Mouse (Mus musculus): ENCODE data around the gene Zfp710. TPM values are rescaled to one million over a fixed set of nuclear protein-coding genes. Genes with fewer than 3 reads are reported as not detected.

Gene Zfp710
- polyA plus RNA-seq, 1 experiment, result 28.1 TPM

DNA sequence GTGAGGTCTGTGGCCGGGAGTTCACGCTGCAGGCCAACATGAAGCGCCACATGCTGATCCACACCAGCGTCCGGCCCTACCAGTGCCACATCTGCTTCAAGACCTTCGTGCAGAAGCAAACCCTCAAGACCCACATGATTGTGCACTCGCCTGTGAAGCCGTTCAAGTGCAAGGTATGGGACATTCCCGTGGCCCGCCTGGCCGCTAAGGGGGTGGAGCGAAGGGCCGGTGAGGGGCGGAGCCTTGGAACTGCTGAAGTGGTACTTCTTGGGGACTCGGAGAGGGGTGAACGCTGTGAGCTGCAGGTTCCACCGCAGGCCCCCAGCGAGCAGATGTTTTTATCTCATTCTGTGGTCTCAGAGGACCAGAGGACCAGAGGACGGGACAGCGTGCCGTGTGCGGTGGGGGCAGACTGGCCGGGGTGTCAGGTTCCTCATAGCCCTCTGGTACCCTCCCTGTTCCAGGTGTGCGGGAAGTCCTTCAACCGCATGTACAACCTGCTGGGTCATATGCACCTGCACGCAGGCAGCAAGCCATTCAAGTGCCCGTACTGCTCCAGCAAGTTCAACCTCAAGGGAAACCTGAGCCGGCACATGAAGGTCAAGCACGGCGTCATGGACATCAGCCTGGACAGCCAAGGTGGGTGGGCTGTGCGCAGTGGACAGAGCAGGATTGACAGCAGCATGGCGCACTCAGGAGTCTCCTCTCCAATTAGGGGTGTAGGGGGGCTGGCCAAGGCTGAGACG, 61.5 kb downstream of the Zfp710 start:
- no peaks in the 10 kb centered on the region; the same call in none of the 2 replicates for H3K4me1 ChIP-seq (ENCODE audit: control insufficient read depth, insufficient read depth, low read length)
- WGBS, result 89% methylated on average over 33 of the region's 33 CpGs
- TF ChIP-seq POLR2A (IDR thresholded peaks at IDR 0.05; ENCODE audit: borderline replicate concordance, control insufficient read depth, low read depth, low read length), result no peak
- TF ChIP-seq CTCF (IDR thresholded peaks at IDR 0.05; ENCODE audit: control insufficient read depth, insufficient read depth, low read length), result no peak
- no peak overlapping the region for H3K27ac ChIP-seq (ENCODE audit: control insufficient read depth, insufficient read depth, low read depth, low read length, poor library complexity)
- H3K4me3 ChIP-seq (replicated peaks; ENCODE audit: control insufficient read depth, low read depth, low read length), result no peak overlapping the region

DNA sequence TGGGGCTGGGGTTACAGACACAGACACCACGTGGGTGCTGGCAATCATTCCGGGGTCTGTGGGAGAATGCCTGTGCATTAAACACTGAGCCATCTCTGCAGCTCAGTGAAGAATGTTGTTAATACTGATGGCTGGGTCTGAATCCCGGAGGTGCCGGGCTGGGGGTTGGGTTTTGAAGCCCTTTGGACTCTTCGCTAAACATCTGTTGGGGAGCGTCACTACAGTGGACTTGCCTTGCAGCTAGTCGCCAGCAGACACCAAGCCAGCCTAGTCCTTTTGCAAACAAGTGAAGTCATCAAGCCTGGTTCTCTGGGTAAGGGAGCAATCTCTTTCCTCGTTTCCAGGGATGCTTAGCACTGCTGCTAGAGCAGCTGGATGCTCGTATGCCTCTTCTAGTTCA, 63.6 kb downstream of the Zfp710 start:
- H3K4me1 ChIP-seq (ENCODE audit: control insufficient read depth, insufficient read depth, low read length), result peaks cover 1% of the 10 kb centered on the region
- no peak for TF ChIP-seq POLR2A (IDR thresholded peaks at IDR 0.05; ENCODE audit: borderline replicate concordance, control insufficient read depth, low read depth, low read length)
- no peak for TF ChIP-seq CTCF (IDR thresholded peaks at IDR 0.05; ENCODE audit: control insufficient read depth, insufficient read depth, low read length)
- no peak overlapping the region for H3K27ac ChIP-seq (ENCODE audit: control insufficient read depth, insufficient read depth, low read depth, low read length, poor library complexity)
- 87% methylated on average over 9 of the region's 9 CpGs for WGBS
- no peak overlapping the region for H3K4me3 ChIP-seq (replicated peaks; ENCODE audit: control insufficient read depth, low read depth, low read length)

DNA sequence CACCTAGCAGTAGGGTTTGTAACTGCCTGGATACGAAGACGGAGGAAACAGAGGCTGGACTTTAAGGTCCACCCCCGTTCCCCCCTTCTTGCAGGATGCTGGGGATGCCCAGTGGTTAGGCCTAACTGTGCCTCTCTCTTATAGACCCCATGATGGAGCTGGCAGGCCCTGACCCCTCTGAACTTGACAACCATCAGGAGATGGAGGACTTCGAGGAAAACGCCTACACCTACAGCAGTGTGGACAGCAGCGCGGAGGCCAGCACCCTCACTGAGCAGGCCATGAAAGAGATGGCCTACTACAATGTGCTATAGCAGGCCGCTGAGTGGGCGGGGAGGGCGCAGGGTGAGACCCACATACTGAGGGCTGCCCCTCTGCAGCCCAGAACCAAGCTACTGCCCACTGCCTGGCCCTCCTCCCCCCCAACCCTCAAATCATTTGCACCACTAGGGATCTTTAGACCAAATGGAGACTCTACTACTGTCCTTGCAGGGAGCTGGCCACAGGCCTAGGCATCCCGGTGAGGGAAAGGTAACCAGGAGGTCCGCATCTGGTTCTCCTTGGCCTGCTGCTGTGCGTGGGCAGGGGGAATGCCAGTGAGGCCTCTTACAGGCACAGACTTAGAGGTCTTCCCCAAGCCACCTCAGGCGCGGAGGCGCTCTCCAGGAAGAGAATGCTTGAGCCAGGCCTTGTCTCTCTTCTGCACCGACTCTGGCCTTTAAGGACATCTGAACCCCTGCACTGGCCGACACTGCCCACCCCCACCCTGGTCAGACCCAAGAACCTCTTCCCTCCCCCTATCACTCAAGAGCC, 65.8 kb downstream of the Zfp710 start:
- Histone ChIP-seq H3K4me1 (ENCODE audit: control insufficient read depth, insufficient read depth, low read length) (peaks cover 1% of the 10 kb centered on the region), H3K27ac (ENCODE audit: control insufficient read depth, insufficient read depth, low read depth, low read length, poor library complexity) (no peak overlapping the region; the same call in 1 of the 2 replicates), H3K4me3 (replicated peaks; ENCODE audit: control insufficient read depth, low read depth, low read length) (no peak overlapping the region)
- TF ChIP-seq CTCF (IDR thresholded peaks at IDR 0.05; ENCODE audit: control insufficient read depth, insufficient read depth, low read length) (no peak), POLR2A (IDR thresholded peaks at IDR 0.05; ENCODE audit: borderline replicate concordance, control insufficient read depth, low read depth, low read length) (no peak)
- WGBS, result 85% methylated on average over 18 of the region's 18 CpGs

DNA sequence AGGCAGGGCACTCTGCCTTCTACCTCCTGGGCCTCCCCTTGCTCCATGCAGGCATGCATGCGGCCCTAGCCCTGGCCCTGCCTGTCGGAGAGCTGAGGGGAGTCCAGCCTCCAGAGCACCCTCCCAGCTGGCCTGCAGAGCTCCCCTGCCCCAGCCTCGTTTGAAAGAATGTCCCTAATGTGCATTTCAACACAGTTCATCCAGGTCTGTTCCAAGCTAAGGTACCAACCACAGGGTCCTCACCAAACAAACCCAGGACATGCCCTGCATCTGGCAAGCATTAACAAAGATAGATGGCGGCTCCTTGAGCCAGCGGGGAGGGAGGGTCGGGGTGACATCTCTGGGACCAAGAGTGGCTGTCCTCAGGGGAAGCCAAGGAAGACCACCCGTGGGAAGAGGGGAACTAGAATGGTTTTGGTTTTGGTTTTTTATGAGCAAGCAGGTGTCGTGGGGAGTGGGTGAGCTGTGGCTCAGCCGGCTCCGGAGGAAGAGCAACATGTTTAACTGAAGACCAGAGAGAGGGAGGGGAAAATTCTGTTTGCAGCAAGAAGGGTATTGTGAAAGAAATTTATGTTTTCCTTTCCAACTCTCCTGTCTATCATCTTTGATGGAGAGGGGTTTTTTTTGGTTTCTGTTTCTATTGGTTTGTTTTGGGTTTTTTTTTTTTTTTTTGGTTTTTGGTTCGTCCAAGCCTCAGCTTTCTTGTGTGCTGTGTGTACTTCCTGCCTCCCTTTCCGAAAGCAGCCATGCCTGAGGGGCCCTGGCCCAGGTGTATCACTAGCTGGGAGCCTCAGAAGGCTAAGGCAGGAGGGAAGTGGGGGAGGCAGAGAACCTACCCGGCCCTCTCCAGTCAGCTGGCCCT, 66.6 kb downstream of the Zfp710 start:
- H3K27ac ChIP-seq (ENCODE audit: control insufficient read depth, insufficient read depth, low read depth, low read length, poor library complexity), result peak overlapping the region; percentile 47
- 32% methylated on average over 13 of the region's 13 CpGs for WGBS
- no peak for TF ChIP-seq POLR2A (IDR thresholded peaks at IDR 0.05; ENCODE audit: borderline replicate concordance, control insufficient read depth, low read depth, low read length)
- no peak for TF ChIP-seq CTCF (IDR thresholded peaks at IDR 0.05; ENCODE audit: control insufficient read depth, insufficient read depth, low read length)
- H3K4me3 ChIP-seq (replicated peaks; ENCODE audit: control insufficient read depth, low read depth, low read length), result no peak overlapping the region
- peaks cover 1% of the 10 kb centered on the region for H3K4me1 ChIP-seq (ENCODE audit: control insufficient read depth, insufficient read depth, low read length)

GRCm38 (mm10) chr7:80091866-80092210, 67.2 kb downstream of the Zfp710 start:
- WGBS, result 58% methylated on average over 4 of the region's 4 CpGs
- peak overlapping the region; percentile 39; the same call in 1 of the 2 replicates for H3K27ac ChIP-seq (ENCODE audit: control insufficient read depth, insufficient read depth, low read depth, low read length, poor library complexity)
- H3K4me3 ChIP-seq (replicated peaks; ENCODE audit: control insufficient read depth, low read depth, low read length), result no peak overlapping the region
- peaks cover 1% of the 10 kb centered on the region for H3K4me1 ChIP-seq (ENCODE audit: control insufficient read depth, insufficient read depth, low read length)
- TF ChIP-seq CTCF (IDR thresholded peaks at IDR 0.05; ENCODE audit: control insufficient read depth, insufficient read depth, low read length) (no peak), POLR2A (IDR thresholded peaks at IDR 0.05; ENCODE audit: borderline replicate concordance, control insufficient read depth, low read depth, low read length) (no peak)

DNA sequence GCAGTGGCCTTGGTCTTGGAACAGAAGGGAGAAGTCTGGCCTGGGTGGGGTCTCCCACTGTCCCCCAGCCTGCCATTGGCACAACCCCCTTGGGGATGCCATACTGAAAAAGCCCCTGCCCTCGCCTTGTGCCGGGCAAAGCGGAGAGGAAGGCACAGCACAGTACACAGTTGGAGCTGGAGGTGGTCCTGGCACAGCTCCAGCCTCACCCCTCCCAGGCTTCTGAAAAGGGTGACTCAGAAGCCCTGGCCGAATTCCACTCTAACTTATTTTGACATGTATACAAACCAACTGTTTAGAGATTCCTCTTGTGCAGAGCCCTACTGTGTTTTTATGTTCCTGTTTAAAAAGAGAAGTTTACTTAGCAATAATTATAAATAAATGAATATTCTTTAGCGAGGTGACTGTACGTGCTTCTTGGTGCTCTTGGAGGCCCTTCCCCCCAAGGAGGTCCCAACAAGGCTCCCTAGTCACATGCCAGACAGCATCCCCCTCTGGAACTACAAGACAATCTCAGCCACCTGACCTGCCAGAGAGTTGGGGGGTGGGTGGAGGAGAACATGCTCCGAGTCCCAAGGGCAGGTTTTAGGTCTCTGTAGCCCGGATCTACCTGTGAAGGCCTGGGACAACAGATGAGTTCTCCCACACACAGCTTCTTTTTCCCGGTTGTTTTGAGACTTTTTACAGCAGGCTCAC, 67.9 kb downstream of the Zfp710 start:
- 72% methylated on average over 9 of the region's 9 CpGs for WGBS
- no peak overlapping the region for H3K4me3 ChIP-seq (replicated peaks; ENCODE audit: control insufficient read depth, low read depth, low read length)
- TF ChIP-seq CTCF (IDR thresholded peaks at IDR 0.05; ENCODE audit: control insufficient read depth, insufficient read depth, low read length) (no peak), POLR2A (IDR thresholded peaks at IDR 0.05; ENCODE audit: borderline replicate concordance, control insufficient read depth, low read depth, low read length) (no peak)
- peaks cover 1% of the 10 kb centered on the region for H3K4me1 ChIP-seq (ENCODE audit: control insufficient read depth, insufficient read depth, low read length)
- H3K27ac ChIP-seq (ENCODE audit: control insufficient read depth, insufficient read depth, low read depth, low read length, poor library complexity), result peak overlapping the region; percentile 39; the same call in 1 of the 2 replicates

DNA sequence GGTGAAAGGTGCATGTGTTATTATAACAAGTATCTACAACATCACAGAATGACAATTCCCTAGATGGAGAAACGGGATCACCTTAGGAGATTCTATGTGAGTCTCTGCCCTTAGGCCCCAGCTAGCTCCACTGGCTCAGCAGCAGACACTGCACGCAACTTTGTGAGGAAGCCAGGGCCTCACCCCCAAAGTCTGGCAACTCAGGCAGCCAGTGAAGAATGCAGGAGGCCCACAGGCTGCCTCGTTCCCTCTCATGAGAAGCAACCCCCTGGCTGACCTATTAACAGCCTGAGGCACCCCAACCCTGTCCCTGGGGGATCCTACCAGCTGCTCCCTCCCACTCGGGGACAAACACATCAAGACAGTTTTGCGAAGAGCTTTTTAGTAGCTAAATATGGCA, 69.9 kb downstream of the Zfp710 start:
- H3K27ac ChIP-seq (ENCODE audit: control insufficient read depth, insufficient read depth, low read depth, low read length, poor library complexity), result no peak overlapping the region
- peaks cover 1% of the 10 kb centered on the region for H3K4me1 ChIP-seq (ENCODE audit: control insufficient read depth, insufficient read depth, low read length)
- TF ChIP-seq POLR2A (IDR thresholded peaks at IDR 0.05; ENCODE audit: borderline replicate concordance, control insufficient read depth, low read depth, low read length) (no peak), CTCF (IDR thresholded peaks at IDR 0.05; ENCODE audit: control insufficient read depth, insufficient read depth, low read length) (no peak)
- H3K4me3 ChIP-seq (replicated peaks; ENCODE audit: control insufficient read depth, low read depth, low read length), result no peak overlapping the region
- WGBS, result 75% methylated on average over 5 of the region's 5 CpGs

Measured in bone marrow, adult 2 months (tissue).